Mouse (Mus musculus): ENCODE measurements around the gene Trim21. TPM values are rescaled to one million over a fixed set of nuclear protein-coding genes. Genes with fewer than 3 reads are reported as not detected.

Trim21 gene
- total RNA-seq, 2 experiments from 2014 or later: 10.2 to 31.5 TPM

GRCm38 (mm10) chr7:102509726-102510125 is 55.6 kb downstream of the Trim21 start:
- ATAC-seq (replicated peaks; ENCODE audit: low FRiP score, low TSS enrichment, poor library complexity, severe bottlenecking): no peak

GRCm38 (mm10) chr7:102508666-102509065 is 56.6 kb downstream of the Trim21 start:
- no peak for ATAC-seq (replicated peaks; ENCODE audit: low FRiP score, low TSS enrichment, poor library complexity, severe bottlenecking)

GRCm38 (mm10) chr7:102508066-102508465 is 57.2 kb downstream of the Trim21 start:
- no peak for ATAC-seq (replicated peaks; ENCODE audit: low FRiP score, low TSS enrichment, poor library complexity, severe bottlenecking)

Other genes starting within 250 kb of the Trim21 start
- gene Rrm1, start 123.8 kb downstream of the Trim21 start, total RNA-seq (2014; fragmentation: Nextera tagmentation): 270 and 301 TPM in 2 replicates
- gene Rrm1, start 123.8 kb downstream of the Trim21 start, total RNA-seq (2017): 1,022 TPM in 2 replicates
- gene Olfr543, start 83.8 kb downstream of the Trim21 start, total RNA-seq (2014; fragmentation: Nextera tagmentation): not detected in 2 replicates
- gene Olfr543, start 83.8 kb downstream of the Trim21 start, total RNA-seq (2017): 0.09 TPM in 1 of 2 replicates, not detected in the other
- gene Olfr544, start 77.2 kb downstream of the Trim21 start, total RNA-seq (2014; fragmentation: Nextera tagmentation): not detected in 2 replicates
- 0.05 TPM in 1 of 2 replicates, not detected in the other for gene Olfr544, start 77.2 kb downstream of the Trim21 start, total RNA-seq (2017)
- not detected in 2 replicates for gene Olfr545, start 65.9 kb downstream of the Trim21 start, total RNA-seq (2014; fragmentation: Nextera tagmentation)
- not detected in 2 replicates for gene Olfr545, start 65.9 kb downstream of the Trim21 start, total RNA-seq (2017)
- not detected in 2 replicates for gene Olfr547, start 30.7 kb downstream of the Trim21 start, total RNA-seq (2014; fragmentation: Nextera tagmentation)
- gene Olfr547, start 30.7 kb downstream of the Trim21 start, total RNA-seq (2017): not detected in 2 replicates
- gene Olfr548-ps1, start 24.6 kb downstream of the Trim21 start, total RNA-seq (2014; fragmentation: Nextera tagmentation): not detected in 2 replicates
- gene Olfr548-ps1, start 24.6 kb downstream of the Trim21 start, total RNA-seq (2017): not detected in 2 replicates
- not detected in 2 replicates for gene Olfr549, start 15.6 kb downstream of the Trim21 start, total RNA-seq (2014; fragmentation: Nextera tagmentation)
- not detected in 2 replicates for gene Olfr549, start 15.6 kb downstream of the Trim21 start, total RNA-seq (2017)
- not detected in 2 replicates for gene Olfr550, start 6.0 kb upstream of the Trim21 start, total RNA-seq (2014; fragmentation: Nextera tagmentation)
- 0.04 TPM in 1 of 2 replicates, not detected in the other for gene Olfr550, start 6.0 kb upstream of the Trim21 start, total RNA-seq (2017)
- gene Olfr551, start 26.4 kb upstream of the Trim21 start, total RNA-seq (2014; fragmentation: Nextera tagmentation): not detected in 2 replicates
- gene Olfr551, start 26.4 kb upstream of the Trim21 start, total RNA-seq (2017): not detected in 2 replicates
- gene Olfr552, start 32.3 kb upstream of the Trim21 start, total RNA-seq (2014; fragmentation: Nextera tagmentation): 0.20 TPM in 1 of 2 replicates, not detected in the other
- gene Olfr552, start 32.3 kb upstream of the Trim21 start, total RNA-seq (2017): not detected in 2 replicates
- not detected in 2 replicates for gene Olfr553, start 52.7 kb upstream of the Trim21 start, total RNA-seq (2014; fragmentation: Nextera tagmentation)
- gene Olfr553, start 52.7 kb upstream of the Trim21 start, total RNA-seq (2017): not detected in 2 replicates
- not detected in 2 replicates for gene Olfr554, start 72.9 kb upstream of the Trim21 start, total RNA-seq (2014; fragmentation: Nextera tagmentation)
- gene Olfr554, start 72.9 kb upstream of the Trim21 start, total RNA-seq (2017): not detected in 2 replicates
- not detected in 2 replicates for gene Olfr555, start 93.3 kb upstream of the Trim21 start, total RNA-seq (2014; fragmentation: Nextera tagmentation)
- not detected in 2 replicates for gene Olfr555, start 93.3 kb upstream of the Trim21 start, total RNA-seq (2017)
- not detected in 2 replicates for gene Olfr556, start 99.4 kb upstream of the Trim21 start, total RNA-seq (2014; fragmentation: Nextera tagmentation)
- not detected in 2 replicates for gene Olfr556, start 99.4 kb upstream of the Trim21 start, total RNA-seq (2017)
- 6.7 and 8.4 TPM in 2 replicates for gene Trim68, start 121.8 kb upstream of the Trim21 start, total RNA-seq (2014; fragmentation: Nextera tagmentation)
- 1.8 and 6.0 TPM in 2 replicates for gene Trim68, start 121.8 kb upstream of the Trim21 start, total RNA-seq (2017)
- not detected in 2 replicates for gene Olfr557, start 130.4 kb upstream of the Trim21 start, total RNA-seq (2014; fragmentation: Nextera tagmentation)
- gene Olfr557, start 130.4 kb upstream of the Trim21 start, total RNA-seq (2017): not detected in 2 replicates
- not detected in 2 replicates for gene Olfr558, start 136.7 kb upstream of the Trim21 start, total RNA-seq (2014; fragmentation: Nextera tagmentation)
- not detected in 2 replicates for gene Olfr558, start 136.7 kb upstream of the Trim21 start, total RNA-seq (2017)
- not detected in 2 replicates for gene Olfr33, start 153.6 kb upstream of the Trim21 start, total RNA-seq (2014; fragmentation: Nextera tagmentation)
- gene Olfr33, start 153.6 kb upstream of the Trim21 start, total RNA-seq (2017): not detected in 2 replicates
- gene Olfr559, start 162.0 kb upstream of the Trim21 start, total RNA-seq (2014; fragmentation: Nextera tagmentation): not detected in 2 replicates
- not detected in 2 replicates for gene Olfr559, start 162.0 kb upstream of the Trim21 start, total RNA-seq (2017)
- not detected in 2 replicates for gene Olfr560, start 193.9 kb upstream of the Trim21 start, total RNA-seq (2014; fragmentation: Nextera tagmentation)
- gene Olfr560, start 193.9 kb upstream of the Trim21 start, total RNA-seq (2017): not detected in 2 replicates
- gene Olfr78, start 194.0 kb upstream of the Trim21 start, total RNA-seq (2014; fragmentation: Nextera tagmentation): not detected in 2 replicates
- not detected in 2 replicates for gene Olfr78, start 194.0 kb upstream of the Trim21 start, total RNA-seq (2017)
- not detected in 2 replicates for gene Olfr561, start 205.7 kb upstream of the Trim21 start, total RNA-seq (2014; fragmentation: Nextera tagmentation)
- not detected in 2 replicates for gene Olfr561, start 205.7 kb upstream of the Trim21 start, total RNA-seq (2017)
- gene Olfr564, start 238.0 kb upstream of the Trim21 start, total RNA-seq (2014; fragmentation: Nextera tagmentation): not detected in 2 replicates
- not detected in 2 replicates for gene Olfr564, start 238.0 kb upstream of the Trim21 start, total RNA-seq (2017)